Mouse (Mus musculus) liver, adult 2 months (tissue): ENCODE data around the gene Ccdc93.

Source experiments
- CTCF ChIP-seq: fragments of 200-500 bp; IDR thresholded peaks from 2 replicates; pipeline ENCODE4 v1.5.1; 2011; ENCODE audit warnings: low read depth, low read length, control low read depth
- POLR2A ChIP-seq: fragments of 200-500 bp; IDR thresholded peaks from 2 replicates; pipeline ENCODE4 v1.6.1; 2011; ENCODE audit warnings: low read length, control low read depth; ENCODE audit not compliant: insufficient read depth; ENCODE audit errors: extremely low read depth

- TF ChIP-seq CTCF (no peak), POLR2A (no peak)
These were observed 81.1 kb downstream of the Ccdc93 start for GRCm38 (mm10) chr1:121511966-121512365.
